Mouse (Mus musculus): ENCODE measurements around the gene Tsen54. TPM values are rescaled to one million over a fixed set of nuclear protein-coding genes. Genes with fewer than 3 reads are reported as not detected.
A peak's percentile ranks its signal among the peaks of the same experiment; 100 is the strongest.

The Tsen54 gene
- polyA plus RNA-seq (2012; rRNA removed) = 31.4 and 31.5 TPM in 2 replicates

DNA sequence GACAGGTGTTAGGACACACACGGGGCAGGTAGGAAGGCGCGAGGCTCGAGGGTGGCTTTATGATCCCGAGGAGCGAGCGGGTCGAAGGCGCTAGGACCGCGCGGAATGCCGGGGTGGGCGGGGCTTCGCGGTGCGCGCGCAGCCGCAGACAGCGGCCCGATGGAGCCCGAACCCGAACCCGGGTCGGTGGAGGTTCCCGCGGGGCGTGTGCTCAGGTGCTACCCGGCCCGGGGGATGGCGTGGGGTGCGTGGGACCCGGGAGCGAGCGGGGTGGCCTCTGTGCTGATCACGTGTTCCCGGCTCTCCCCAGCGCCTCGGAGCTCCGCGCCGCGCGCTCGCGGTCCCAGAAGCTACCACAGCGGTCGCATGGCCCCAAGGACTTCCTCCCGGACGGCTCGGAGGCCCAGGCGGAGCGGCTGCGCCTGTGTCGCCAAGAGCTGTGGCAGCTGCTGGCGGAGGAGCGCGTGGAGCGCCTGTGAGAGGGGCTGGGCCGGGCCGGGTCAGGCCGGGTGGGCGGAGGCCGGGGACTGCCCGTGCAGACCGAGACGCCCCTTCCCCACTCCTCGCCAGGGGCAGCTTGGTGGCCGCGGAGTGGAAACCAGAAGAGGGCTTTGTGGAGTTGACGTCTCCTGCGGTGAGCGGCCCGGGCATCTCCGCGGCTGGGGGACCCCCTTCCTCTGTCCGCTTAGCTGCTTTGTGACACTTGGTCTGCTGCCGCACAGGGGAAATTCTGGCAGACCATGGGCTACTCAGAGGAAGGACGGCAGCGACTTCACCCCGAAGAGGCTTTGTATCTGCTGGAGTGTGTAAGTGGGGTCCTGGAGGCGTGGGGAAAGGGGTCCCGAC lies at the start of gene Tsen54:
Gene Tsen54, plus strand, starts transcription at position 120 of the 846 bp plus-strand sequence.
- 1% methylated on average over 83 of the region's 84 CpGs for WGBS

GRCm38 (mm10) chr11:115765103-115765606 lies 49.4 kb upstream of the Tsen54 start, which contains the start of gene Tmem94:
Gene Tmem94 (plus strand): TSS chr11:115765433.
- DNase-seq (ENCODE audit: low read depth, low spot score) = peak; percentile 98
- under 1% methylated on average over 32 of the region's 32 CpGs for WGBS

More for the DNA sequence above, at the start of gene Tsen54:
- no peak for DNase-seq (ENCODE audit: low read depth, low spot score)

- under 1% methylated on average over 34 of the region's 34 CpGs for WGBS
- DNase-seq (ENCODE audit: low read depth, low spot score) = no peak
Measured at GRCm38 (mm10) chr11:115765607-115766141, 48.9 kb upstream of the Tsen54 start.

GRCm38 (mm10) chr11:115766356-115766943 lies 48.1 kb upstream of the Tsen54 start:
- no peak for DNase-seq (ENCODE audit: low read depth, low spot score)
- WGBS = 17% methylated on average over 13 of the region's 13 CpGs

DNA sequence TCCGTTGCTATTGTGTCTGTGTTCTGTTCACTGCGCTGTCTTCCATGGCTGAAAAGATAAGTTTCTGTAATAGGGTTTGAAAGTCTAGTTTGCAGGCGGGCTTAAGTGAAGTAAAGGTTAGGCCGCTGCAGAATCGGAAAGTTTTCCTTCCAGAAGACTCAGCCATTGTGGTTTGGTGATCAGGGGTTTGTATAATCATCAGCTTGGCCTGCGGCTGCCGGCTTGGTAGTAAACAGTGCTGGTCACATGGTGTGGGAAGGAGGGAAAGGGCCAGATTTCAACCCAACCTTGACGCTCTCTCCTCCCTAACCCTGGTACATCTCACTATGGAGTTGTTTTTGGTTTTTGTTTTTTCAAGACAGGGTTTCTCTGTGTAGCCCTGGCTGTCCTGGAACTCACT lies 47.5 kb upstream of the Tsen54 start:
- DNase-seq (ENCODE audit: low read depth, low spot score) = no peak

DNA sequence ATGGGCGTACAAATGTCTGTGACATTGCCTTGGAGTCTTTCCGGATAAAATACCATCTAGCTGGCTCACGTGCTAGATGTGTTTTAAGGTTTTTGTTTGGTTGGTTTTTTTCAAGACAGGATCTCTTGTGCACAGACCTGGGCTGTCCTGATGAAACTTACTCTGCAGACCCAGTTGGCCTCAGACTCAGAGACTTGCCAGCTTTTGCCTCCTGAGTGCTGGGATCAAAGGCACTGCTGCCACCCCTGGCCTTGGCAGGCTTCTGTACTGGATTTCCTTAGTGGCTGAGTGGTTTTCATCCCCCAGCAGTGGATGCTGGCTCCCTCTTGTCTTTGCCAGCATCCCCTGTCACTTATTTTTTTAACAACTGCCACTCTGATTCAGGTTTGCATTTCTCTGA lies 45.6 kb upstream of the Tsen54 start:
- no peak for DNase-seq (ENCODE audit: low read depth, low spot score)
- 81% methylated on average over 3 of the region's 3 CpGs for WGBS

More for the DNA sequence above, 47.5 kb upstream of the Tsen54 start:
- WGBS = 45% methylated on average over 8 of the region's 8 CpGs

GRCm38 (mm10) chr11:115774653-115775052 lies 39.9 kb upstream of the Tsen54 start:
- DNase-seq (ENCODE audit: low read depth, low spot score) = no peak
- WGBS = 62% methylated on average over 4 of the region's 4 CpGs

DNA sequence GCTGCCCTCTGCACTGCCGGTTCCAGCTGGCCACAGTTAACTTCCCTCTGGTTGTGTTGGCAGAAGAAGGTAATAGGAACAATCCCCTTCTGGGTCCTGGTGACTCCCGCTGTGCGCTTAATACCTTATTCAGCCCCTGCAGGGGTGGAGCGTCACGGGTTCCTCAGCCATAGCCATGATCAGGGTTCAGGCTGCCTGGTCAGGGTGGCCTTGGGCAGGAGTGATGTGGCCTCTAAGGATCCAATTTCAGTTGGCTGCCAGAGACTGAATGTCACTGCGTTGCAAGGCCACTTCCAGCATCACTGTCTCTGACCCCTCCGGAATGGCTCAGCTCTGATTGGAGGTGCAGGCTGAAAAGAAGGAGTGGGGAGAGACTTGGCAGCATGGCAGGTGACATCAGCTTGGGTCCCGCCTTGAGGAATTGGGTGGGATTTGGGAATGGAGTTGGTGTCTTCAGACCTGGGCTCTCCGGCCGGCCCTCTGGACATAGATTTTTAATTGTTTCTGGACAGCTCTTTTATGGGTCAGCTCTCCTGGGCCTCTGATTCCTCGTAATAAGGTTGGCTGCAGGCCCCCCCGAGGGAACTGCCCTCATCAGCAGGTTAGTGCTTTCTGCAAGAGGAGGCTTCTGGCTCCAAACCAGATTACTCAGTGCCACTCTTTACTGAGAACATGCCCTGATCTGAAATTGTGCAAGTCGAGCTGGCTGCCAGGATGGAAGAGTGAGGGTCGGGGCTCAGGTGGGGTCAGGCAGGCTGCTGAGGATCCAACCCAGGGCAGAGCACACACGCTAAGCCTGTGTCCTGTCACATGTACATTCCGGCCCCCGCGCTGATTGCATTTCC lies 38.5 kb upstream of the Tsen54 start:
- DNase-seq (ENCODE audit: low read depth, low spot score) = no peak
- 65% methylated on average over 18 of the region's 18 CpGs for WGBS

- DNase-seq (ENCODE audit: low read depth, low spot score) = no peak
- 61% methylated on average over 9 of the region's 9 CpGs for WGBS
Measured at GRCm38 (mm10) chr11:115776954-115777353, 37.6 kb upstream of the Tsen54 start.

DNA sequence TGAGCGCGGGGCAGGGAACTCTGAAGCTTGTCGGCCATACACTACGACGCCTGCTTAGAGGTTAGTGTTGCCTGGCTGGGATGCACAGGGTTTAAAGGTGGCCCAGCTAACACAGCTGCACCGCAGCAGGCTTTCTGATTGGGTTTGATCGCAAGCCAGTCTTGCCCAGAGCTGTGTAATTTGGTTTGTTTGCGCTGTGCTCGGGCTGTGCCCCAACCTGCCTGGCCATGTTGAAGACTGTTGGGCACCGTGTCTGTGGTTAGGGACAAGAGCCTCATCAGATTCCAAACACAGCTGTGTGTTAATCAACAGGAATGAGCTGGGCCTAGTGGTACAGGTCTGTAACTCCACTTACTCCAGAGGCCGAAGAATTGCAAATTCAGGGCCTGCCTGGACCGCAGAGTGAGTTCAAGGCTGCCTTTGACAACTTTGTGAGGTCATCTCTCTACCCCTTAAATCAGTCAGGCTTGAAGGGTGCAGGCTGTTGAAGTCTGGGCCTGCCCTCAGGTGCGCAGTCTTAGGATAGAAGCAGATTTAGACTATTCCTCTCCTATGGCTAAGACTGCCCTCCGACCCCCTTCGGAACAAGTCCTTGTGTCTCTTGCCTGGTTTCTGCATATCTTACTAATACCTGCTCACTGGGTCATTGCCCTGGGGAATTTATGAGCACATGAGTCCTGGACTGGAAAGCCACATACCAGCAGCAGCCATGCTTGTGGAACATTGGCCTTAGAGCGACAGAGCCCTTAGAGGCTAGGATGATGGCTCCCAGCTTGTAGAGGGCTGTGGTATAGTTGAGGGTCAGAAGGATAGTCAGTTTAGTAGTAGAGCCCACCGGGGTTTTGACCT lies 36.8 kb upstream of the Tsen54 start:
- WGBS = 58% methylated on average over 17 of the region's 17 CpGs
- DNase-seq (ENCODE audit: low read depth, low spot score) = no peak

DNA sequence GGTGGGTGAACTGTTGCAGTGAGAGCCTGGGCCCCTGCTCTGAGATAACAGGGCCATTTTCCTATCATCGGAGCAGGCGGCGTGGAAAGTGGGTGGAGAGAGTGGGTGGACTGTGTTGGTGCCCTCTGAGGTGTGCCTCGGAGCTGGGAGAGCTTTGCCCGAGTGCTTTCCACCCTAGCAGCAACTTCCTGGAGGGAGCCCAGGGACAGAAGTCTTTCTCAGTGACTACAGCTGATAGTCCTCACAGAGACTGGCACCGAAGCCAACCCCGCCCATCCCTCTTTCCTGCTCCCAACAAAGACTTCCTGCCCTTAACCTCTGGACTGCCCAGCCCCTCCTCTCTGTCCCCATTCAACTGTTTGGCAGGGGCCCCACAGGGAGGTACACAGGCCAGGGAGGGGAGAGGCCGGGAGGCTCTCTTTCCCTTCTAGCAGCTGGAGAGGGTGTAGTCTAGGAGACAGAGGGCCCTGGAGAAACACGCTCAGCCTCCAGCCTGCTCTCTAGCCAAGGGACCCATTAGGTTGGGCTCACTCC lies 35.4 kb upstream of the Tsen54 start:
- DNase-seq (ENCODE audit: low read depth, low spot score) = peak; percentile 94
- WGBS = 6% methylated on average over 9 of the region's 9 CpGs

DNA sequence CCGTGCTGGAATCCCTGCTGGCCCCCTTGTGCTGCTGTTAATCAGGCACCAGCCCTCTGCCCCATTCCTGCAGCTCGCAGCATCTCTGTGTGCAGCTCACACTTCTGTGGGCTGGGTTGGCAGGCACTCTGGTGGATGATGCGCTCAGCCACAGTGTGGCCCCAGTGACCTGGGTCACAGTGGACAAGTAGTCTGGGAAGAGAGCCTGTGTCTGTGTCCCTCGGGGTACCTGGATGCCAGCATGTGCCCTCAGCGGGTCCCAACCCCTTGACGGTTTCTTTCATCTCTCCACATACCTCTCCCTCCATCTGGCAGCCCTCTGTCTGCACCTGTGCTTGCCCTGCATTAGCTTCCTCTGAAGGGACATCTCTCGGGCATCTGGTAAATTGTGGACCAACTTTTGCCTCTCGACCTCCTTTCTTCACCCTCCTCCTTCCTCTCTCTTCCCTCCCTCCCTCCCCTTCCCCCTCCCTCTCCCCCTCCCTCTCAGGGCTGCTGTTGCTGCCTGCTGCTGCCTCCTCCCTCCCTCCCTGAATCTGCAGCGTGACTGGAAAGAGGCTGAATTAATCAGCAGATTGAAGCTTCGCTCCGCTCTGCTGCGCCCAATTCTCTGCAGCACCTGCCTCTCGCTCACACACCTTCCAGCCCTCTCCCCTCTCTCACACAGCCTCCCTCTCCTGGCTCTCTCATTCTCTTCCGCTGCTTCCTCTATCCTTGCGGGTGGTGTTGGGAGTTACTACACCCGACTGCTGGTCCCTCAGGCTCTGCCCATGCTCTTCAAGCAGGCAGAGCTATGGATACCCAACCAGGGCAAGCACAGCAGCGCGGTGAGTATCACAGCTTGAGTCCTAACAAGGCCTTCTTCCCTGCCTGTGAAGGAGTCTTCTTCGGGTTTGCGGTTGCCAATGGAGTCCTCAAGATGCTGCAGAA lies 34.1 kb upstream of the Tsen54 start:
- DNase-seq (ENCODE audit: low read depth, low spot score) = no peak
- 47% methylated on average over 20 of the region's 20 CpGs for WGBS

GRCm38 (mm10) chr11:115786473-115786872 lies 28.1 kb upstream of the Tsen54 start:
- DNase-seq (ENCODE audit: low read depth, low spot score) = no peak
- whole genome bisulfite sequencing = 81% methylated on average over 6 of the region's 6 CpGs

- WGBS = 95% methylated on average over 7 of the region's 7 CpGs
- DNase-seq (ENCODE audit: low read depth, low spot score) = no peak
Measured at GRCm38 (mm10) chr11:115789787-115790186, 24.7 kb upstream of the Tsen54 start.

GRCm38 (mm10) chr11:115791919-115792318 lies 22.6 kb upstream of the Tsen54 start:
- 94% methylated on average over 16 of the region's 16 CpGs for WGBS
- DNase-seq (ENCODE audit: low read depth, low spot score) = no peak

DNA sequence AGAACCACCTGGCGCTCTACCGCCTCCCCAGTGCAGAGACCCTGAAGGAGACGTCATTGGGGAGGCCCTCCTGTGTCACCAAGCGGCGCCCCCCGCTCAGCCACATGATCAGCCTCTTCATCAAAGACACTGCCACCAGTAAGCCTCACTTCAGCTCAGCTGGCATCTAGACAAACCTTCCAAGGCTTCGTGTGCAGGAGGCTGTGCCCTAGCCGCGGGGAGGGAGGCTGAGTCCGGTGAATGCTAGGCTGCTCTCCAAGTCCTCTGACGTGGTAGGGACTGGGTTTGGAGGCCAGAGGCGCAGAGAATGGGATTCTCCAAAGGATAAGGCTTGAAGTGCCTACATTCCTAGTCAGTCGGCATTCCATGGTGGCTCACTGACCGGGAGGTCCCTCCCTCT lies 22.2 kb upstream of the Tsen54 start:
- no peak for DNase-seq (ENCODE audit: low read depth, low spot score)
- 89% methylated on average over 14 of the region's 14 CpGs for WGBS

DNA sequence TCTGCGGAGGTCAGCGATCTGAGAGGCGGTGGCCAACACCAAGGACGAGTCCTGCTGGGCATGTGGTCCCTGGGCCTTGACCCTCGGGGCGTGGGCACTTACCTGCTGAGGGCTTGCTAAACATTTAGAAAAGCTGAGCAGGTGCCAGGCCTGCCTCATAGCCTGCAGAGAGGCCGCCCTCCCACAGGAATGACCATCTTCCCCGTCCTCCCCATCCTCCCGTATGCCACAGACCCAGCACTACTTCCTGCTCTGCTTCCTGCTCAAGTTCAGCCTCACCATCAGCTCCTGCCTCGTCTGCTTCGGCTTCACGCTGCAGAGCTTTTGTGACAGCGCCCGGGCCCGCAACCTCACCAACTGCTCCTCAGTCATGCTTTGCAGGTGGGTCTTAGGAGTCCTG lies 17.6 kb upstream of the Tsen54 start:
- DNase-seq (ENCODE audit: low read depth, low spot score) = no peak
- 76% methylated on average over 15 of the region's 15 CpGs for WGBS
